Mouse (Mus musculus) lung, adult 10 weeks (tissue): ENCODE measurements around the gene Msmb. TPM values are rescaled to one million over a fixed set of nuclear protein-coding genes. Genes with fewer than 3 reads are reported as not detected.

ENCODE experiments used
- polyA plus RNA-seq: library from polyadenylated mRNA; stranded (reverse); fragments of 350-450 nt; fragmentation: Illumina TruSeq; extraction: RNeasy Lipid Tissue Mini Kit (QIAGEN cat#74804); gene quantifications from one replicate; pipeline ENCODE4 v1.2.3, GENCODE M21; 2014; ENCODE audit warnings: low read depth, low replicate concordance; ENCODE audit not compliant: insufficient read depth

Gene Msmb
- not detected for polyA plus RNA-seq

GRCm38 (mm10) chr14:32141723-32142122 is at the start of gene Msmb:
TSS of gene Msmb (plus strand) at chr14:32142023.

GRCm38 (mm10) chr14:32159690-32160246 is 17.9 kb downstream of the Msmb start, which contains the start of gene Ncoa4:
TSS of gene Ncoa4 (plus strand) at chr14:32159865.

GRCm38 (mm10) chr14:32201791-32202451 is 60.1 kb downstream of the Msmb start, which contains the start of the genes Timm23 and Parg:
TSS of gene Timm23 (minus strand) at chr14:32201898.
TSS of gene Parg (plus strand) at chr14:32201949.

Other genes starting within 250 kb of the Msmb start
- gene Galnt15, start 113.0 kb upstream of the Msmb start, polyA plus RNA-seq = 9.1 TPM
- 7.7 TPM for gene Oxnad1, start 56.6 kb upstream of the Msmb start, polyA plus RNA-seq
- gene Dph3, start 56.3 kb upstream of the Msmb start, polyA plus RNA-seq = 59.9 TPM
- 37.5 TPM for gene Ncoa4, start 17.8 kb downstream of the Msmb start, polyA plus RNA-seq
- gene Timm23, start 59.9 kb downstream of the Msmb start, polyA plus RNA-seq = 84.1 TPM
- 7.7 TPM for gene Parg, start 59.9 kb downstream of the Msmb start, polyA plus RNA-seq
- gene Ogdhl, start 180.0 kb downstream of the Msmb start, polyA plus RNA-seq = 0.29 TPM
- 29.6 TPM for gene 1700024G13Rik, start 246.4 kb downstream of the Msmb start, polyA plus RNA-seq